Comparison of ENCODE assay signal across 11 mouse cellular contexts in the genomic region with DNA sequence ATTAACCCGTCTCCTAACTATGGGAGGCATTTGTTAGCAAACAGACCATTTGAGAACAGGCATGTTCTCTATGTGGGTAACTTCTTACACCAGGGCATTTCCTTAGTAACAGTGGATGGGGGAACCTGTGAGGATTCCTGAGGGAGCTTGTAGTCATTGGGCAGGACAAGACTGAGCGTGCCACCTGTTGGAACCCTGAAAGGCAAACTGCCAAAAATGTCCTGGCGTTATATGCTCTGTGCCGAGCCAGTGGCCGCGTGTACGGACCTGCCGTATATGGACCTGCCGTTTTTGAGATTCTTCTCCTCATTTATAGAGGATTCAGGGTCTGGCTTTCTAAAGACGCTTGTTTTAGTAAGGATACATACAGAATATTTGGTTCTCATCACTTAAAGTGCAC.
A peak's percentile ranks its signal among the peaks of the same experiment; 100 is the strongest.
DNase-seq lines count a peak whose midpoint lies in the region; ATAC-seq lines count a peak whose summit lies in the region.
"Had no signal": no experiment of that assay in that cellular context is flagged by ENCODE, and none has a peak within 500 bp of the region (broad histone marks: within the 10 kb centered on the region; RNA-seq: fewer than 3 reads in every experiment).

No protein-coding gene starts in this region.

- DNase-seq in hindbrain, embryonic 10.5 days (ENCODE audit: low spot score), result no peak
- DNase-seq in hindbrain, embryonic 11.5 days (ENCODE audit: low spot score), result no peak
- peak; percentile 45 for DNase-seq in cerebellum, adult 8-10 months
- DNase-seq in embryonic facial prominence, embryonic 14.5 days (ENCODE audit: low spot score), result peak; percentile 78
- DNase-seq in limb, embryonic 11.5 days (ENCODE audit: low spot score), result no peak
- no peak for DNase-seq in embryo, embryonic 10.5 days (ENCODE audit: low spot score)
- no peak for DNase-seq in embryo, embryonic 9.5 days (ENCODE audit: extremely low spot score)
- no peak for DNase-seq in adrenal gland, adult (ENCODE audit: inconsistent age in 2 of 2, low spot score in 1 of 2)
- DNase-seq: layer of hippocampus, postnatal 36 days had no signal

- H3K9me3 ChIP-seq in hindbrain, embryonic 10.5 days, result no peaks in the 10 kb centered on the region
- H3K9me3 ChIP-seq in hindbrain, embryonic 11.5 days (ENCODE audit: control insufficient read depth, low read length), result no peaks in the 10 kb centered on the region
- no peaks in the 10 kb centered on the region for H3K9me3 ChIP-seq in embryonic facial prominence, embryonic 14.5 days (ENCODE audit: control insufficient read depth, low read length)
- H3K9me3 ChIP-seq in limb, embryonic 11.5 days (ENCODE audit: control insufficient read depth, low read length), result no peaks in the 10 kb centered on the region
- H3K9me3 ChIP-seq: heart, embryonic 13.5 days had no signal

- ATAC-seq in hindbrain, embryonic 11.5 days (ENCODE audit: low FRiP score), result no peak
- no peak for ATAC-seq in embryonic facial prominence, embryonic 14.5 days (ENCODE audit: low read depth)
- no peak for ATAC-seq in limb, embryonic 11.5 days (ENCODE audit: insufficient number of reproducible peaks, low FRiP score, low TSS enrichment, low read depth)
- ATAC-seq: activated CD4-positive, CD25-positive, alpha-beta regulatory T cell, adult 4 months had no signal

- 93% methylated on average over 10 of the region's 10 CpGs for WGBS in hindbrain, embryonic 10.5 days
- 90% methylated on average over 10 of the region's 10 CpGs for WGBS in hindbrain, embryonic 11.5 days
- WGBS in embryonic facial prominence, embryonic 14.5 days, result 84% methylated on average over 10 of the region's 10 CpGs
- 90% methylated on average over 10 of the region's 10 CpGs for WGBS in limb, embryonic 11.5 days

- peak overlapping the region; percentile 97 for H3K27ac ChIP-seq in hindbrain, embryonic 10.5 days
- no peak overlapping the region; the same call in 1 of the 2 replicates for H3K27ac ChIP-seq in hindbrain, embryonic 11.5 days (ENCODE audit: low read depth, low read length)
- H3K27ac ChIP-seq in embryonic facial prominence, embryonic 14.5 days (replicated peaks; ENCODE audit: low read depth, low read length), result peak overlapping the region; percentile 99
- peak overlapping the region; percentile 94 for H3K27ac ChIP-seq in limb, embryonic 11.5 days (replicated peaks; ENCODE audit: low read depth, low read length)

- H3K27me3 ChIP-seq in hindbrain, embryonic 10.5 days (ENCODE audit: insufficient read depth, poor library complexity, severe bottlenecking), result no peaks in the 10 kb centered on the region
- H3K27me3 ChIP-seq in hindbrain, embryonic 11.5 days (ENCODE audit: control insufficient read depth, insufficient read depth, low read length), result no peaks in the 10 kb centered on the region
- no peaks in the 10 kb centered on the region for H3K27me3 ChIP-seq in embryonic facial prominence, embryonic 14.5 days (replicated peaks; ENCODE audit: control insufficient read depth, insufficient read depth, low read length)
- H3K27me3 ChIP-seq in limb, embryonic 11.5 days (ENCODE audit: control insufficient read depth, insufficient read depth, low read length), result no peaks in the 10 kb centered on the region
- H3K27me3 ChIP-seq: heart, embryonic 13.5 days had no signal

- H3K4me3 ChIP-seq in hindbrain, embryonic 10.5 days, result no peak overlapping the region
- H3K4me3 ChIP-seq in hindbrain, embryonic 11.5 days (ENCODE audit: low read depth, low read length), result no peak overlapping the region
- H3K4me3 ChIP-seq in embryonic facial prominence, embryonic 14.5 days (ENCODE audit: low read depth, low read length), result no peak overlapping the region
- no peak overlapping the region for H3K4me3 ChIP-seq in limb, embryonic 11.5 days (ENCODE audit: low read depth, low read length)

- H3K4me2 ChIP-seq in hindbrain, embryonic 11.5 days (replicated peaks; ENCODE audit: low read depth, low read length), result no peak overlapping the region
- H3K4me2 ChIP-seq in embryonic facial prominence, embryonic 14.5 days (ENCODE audit: low read depth, low read length), result peak overlapping the region; percentile 82; the same call in 1 of the 2 replicates
- H3K4me2 ChIP-seq in limb, embryonic 11.5 days (ENCODE audit: low read depth, severe bottlenecking), result no peak overlapping the region

- H3K9ac ChIP-seq in hindbrain, embryonic 11.5 days (ENCODE audit: low read depth, low read length), result no peak overlapping the region
- H3K9ac ChIP-seq in embryonic facial prominence, embryonic 14.5 days (ENCODE audit: low read depth, low read length), result 0 out of 2 replicates have a peak overlapping the region, but pooled peaks have one; percentile 79
- no peak overlapping the region for H3K9ac ChIP-seq in limb, embryonic 11.5 days (ENCODE audit: low read length)

- H3K36me3 ChIP-seq in hindbrain, embryonic 10.5 days, result no peaks in the 10 kb centered on the region
- H3K36me3 ChIP-seq in hindbrain, embryonic 11.5 days (ENCODE audit: control insufficient read depth, insufficient read depth, low read length), result no peaks in the 10 kb centered on the region
- H3K36me3 ChIP-seq in embryonic facial prominence, embryonic 14.5 days (ENCODE audit: control insufficient read depth, insufficient read depth, low read length), result 0 out of 2 replicates have a peak, but pooled peaks cover 11% of the 10 kb centered on the region
- H3K36me3 ChIP-seq in limb, embryonic 11.5 days (ENCODE audit: control insufficient read depth, insufficient read depth, low read length), result no peaks in the 10 kb centered on the region
- H3K36me3 ChIP-seq: heart, embryonic 13.5 days had no signal

- H3K4me1 ChIP-seq in hindbrain, embryonic 10.5 days (replicated peaks), result peaks cover 32% of the 10 kb centered on the region
- H3K4me1 ChIP-seq in hindbrain, embryonic 11.5 days (replicated peaks; ENCODE audit: control insufficient read depth, insufficient read depth, low read length), result 0 out of 2 replicates have a peak, but pooled peaks cover 2% of the 10 kb centered on the region
- peaks cover 8% of the 10 kb centered on the region for H3K4me1 ChIP-seq in embryonic facial prominence, embryonic 14.5 days (ENCODE audit: control insufficient read depth, insufficient read depth, low read length)
- peaks cover 16% of the 10 kb centered on the region for H3K4me1 ChIP-seq in limb, embryonic 11.5 days (ENCODE audit: control insufficient read depth, insufficient read depth, low read length)

Comparison
In these comparisons a context has a peak if more than half of its experiments do, and no peak if none do; other contexts are left out.
1. DNase-seq: peak in cerebellum, adult 8-10 months (single experiment) and embryonic facial prominence, embryonic 14.5 days (single experiment); none in hindbrain, embryonic 10.5 days (single experiment), hindbrain, embryonic 11.5 days (single experiment), limb, embryonic 11.5 days (single experiment), embryo, embryonic 10.5 days (single experiment), embryo, embryonic 9.5 days (single experiment) and adrenal gland, adult (0 of 2).